Mouse (Mus musculus) MEL (cell line): ENCODE results near the gene Prok1.

ENCODE experiments used
- HCFC1 ChIP-seq: IDR thresholded peaks from 2 replicates; pipeline ENCODE4 v1.6.1; 2012; ENCODE audit warnings: low read depth, mild to moderate bottlenecking, inconsistent platforms, low read length, improper control_type of control experiment, moderate library complexity
- POLR2A ChIP-seq, 2 experiments: IDR thresholded peaks; 2 replicates each; pipeline ENCODE4 v1.6.1; 2011 to 2012; ENCODE audit warnings: low read length in 2 of 2, mild to moderate bottlenecking in 2 of 2, control low read depth in 1 of 2, improper control_type of control experiment in 1 of 2, low read depth in 1 of 2, moderate library complexity in 1 of 2; ENCODE audit not compliant: control insufficient read depth in 1 of 2, insufficient read depth in 1 of 2, poor library complexity in 1 of 2

- TF ChIP-seq HCFC1 (no peak), POLR2A (IDR thresholded peaks at IDR 0.05; ENCODE audit: control insufficient read depth in 1 of 2, insufficient read depth in 1 of 2, low read depth in 1 of 2, low read length in 2 of 2, poor library complexity in 1 of 2) (no peak)
These were observed 981 bp downstream of the Prok1 start for GRCm38 (mm10) chr3:107238471-107238980.
